Mouse (Mus musculus): Measurements from ENCODE around the gene Tmem156. TPM values are rescaled to one million over a fixed set of nuclear protein-coding genes. Genes with fewer than 3 reads are reported as not detected.

Tmem156 gene
- polyA plus RNA-seq, 1 experiment, result not detected

DNA sequence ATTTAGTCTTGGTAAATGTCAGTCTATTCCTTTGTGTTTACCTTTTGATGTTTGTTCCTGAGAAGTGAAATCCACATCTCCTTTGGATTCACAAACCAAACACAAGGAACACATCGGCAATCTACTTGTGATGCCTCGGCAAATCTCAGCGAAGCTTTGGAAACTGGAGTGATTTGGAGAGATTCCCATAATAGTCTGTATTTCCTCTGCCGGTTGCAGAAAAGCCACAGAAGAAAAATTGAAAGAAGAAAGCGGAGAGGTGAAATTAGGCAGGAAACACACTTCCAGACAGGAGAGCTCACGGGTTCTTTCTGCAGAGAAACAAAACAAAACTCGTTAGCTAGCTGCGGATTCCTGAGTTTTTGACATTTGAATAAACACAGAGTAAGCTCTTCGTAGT, 12.1 kb downstream of the Tmem156 start:
- Histone ChIP-seq H3K27ac (replicated peaks; ENCODE audit: low read depth, low read length) (no peak overlapping the region), H3K4me3 (ENCODE audit: insufficient read depth, low read depth, low read length) (peak overlapping the region; percentile 23; the same call in 1 of the 2 replicates), H3K4me1 (ENCODE audit: control insufficient read depth, insufficient read depth, insufficient read length, low read length) (no peaks in the 10 kb centered on the region)

DNA sequence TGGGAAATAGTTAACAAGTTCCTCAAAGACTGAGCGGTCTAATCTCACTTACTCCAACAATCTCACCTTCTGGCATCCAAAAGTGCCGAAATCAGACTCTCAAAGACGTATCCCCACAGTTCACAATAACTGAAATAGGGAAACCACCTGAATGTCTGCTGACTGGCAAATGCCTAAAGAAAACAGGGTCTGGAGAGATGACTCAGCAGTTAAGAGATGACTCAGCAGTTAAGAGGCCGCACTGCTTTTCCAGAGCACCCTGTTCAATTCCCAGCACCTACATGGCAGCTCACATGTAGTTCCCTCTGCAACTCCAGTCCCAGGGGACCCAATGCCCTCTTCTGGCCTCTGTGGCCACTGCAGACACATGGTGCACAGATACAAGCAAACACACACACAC, 13.9 kb downstream of the Tmem156 start:
- Histone ChIP-seq H3K4me3 (ENCODE audit: insufficient read depth, low read depth, low read length) (no peak overlapping the region), H3K4me1 (ENCODE audit: control insufficient read depth, insufficient read depth, insufficient read length, low read length) (no peaks in the 10 kb centered on the region)

DNA sequence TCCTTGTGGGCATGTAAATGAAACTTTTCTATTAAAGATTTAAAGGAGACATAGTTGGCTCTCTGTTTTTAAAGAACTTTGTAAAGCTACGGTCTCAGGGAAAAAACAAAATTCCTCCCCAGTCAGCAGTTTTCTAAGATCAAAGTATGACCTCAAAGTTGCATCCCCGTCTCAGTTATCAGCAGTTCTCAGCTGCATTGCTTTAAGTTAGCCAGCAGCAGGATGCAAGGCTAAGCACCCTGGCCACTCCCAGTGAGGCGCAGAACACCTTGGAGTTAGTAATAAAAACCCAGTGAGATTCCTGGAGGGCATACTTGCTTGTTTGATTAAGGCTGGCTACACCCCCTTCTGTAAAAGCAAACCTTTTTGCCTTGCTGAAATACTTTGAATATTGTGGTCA, 15.2 kb downstream of the Tmem156 start:
- H3K27ac ChIP-seq (replicated peaks; ENCODE audit: low read depth, low read length), result no peak overlapping the region
- no peak overlapping the region for H3K4me3 ChIP-seq (ENCODE audit: insufficient read depth, low read depth, low read length)
- H3K4me1 ChIP-seq (ENCODE audit: control insufficient read depth, insufficient read depth, insufficient read length, low read length), result no peaks in the 10 kb centered on the region

More for the DNA sequence above, 13.9 kb downstream of the Tmem156 start:
- no peak overlapping the region for H3K27ac ChIP-seq (replicated peaks; ENCODE audit: low read depth, low read length)

DNA sequence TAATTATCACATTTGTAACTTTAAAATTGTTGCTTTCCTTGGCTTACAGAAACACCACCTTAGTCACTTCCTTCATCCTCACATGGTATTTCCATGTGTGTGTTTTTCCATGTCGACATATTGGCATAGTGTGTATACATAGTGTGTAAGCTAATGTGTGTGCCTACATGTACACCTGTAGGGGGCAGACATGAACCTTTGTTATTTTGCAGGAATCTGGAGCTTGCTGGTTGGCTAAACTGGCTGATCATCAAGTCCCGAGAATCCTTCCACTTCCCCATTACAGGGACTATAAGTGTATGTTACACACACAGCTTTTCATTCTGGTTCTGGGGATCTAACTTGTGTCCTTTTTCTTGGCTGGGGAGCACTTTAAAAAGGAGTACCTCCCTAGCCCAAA, 15.8 kb downstream of the Tmem156 start:
- Histone ChIP-seq H3K4me1 (ENCODE audit: control insufficient read depth, insufficient read depth, insufficient read length, low read length) (no peaks in the 10 kb centered on the region), H3K27ac (replicated peaks; ENCODE audit: low read depth, low read length) (no peak overlapping the region), H3K4me3 (ENCODE audit: insufficient read depth, low read depth, low read length) (no peak overlapping the region)

DNA sequence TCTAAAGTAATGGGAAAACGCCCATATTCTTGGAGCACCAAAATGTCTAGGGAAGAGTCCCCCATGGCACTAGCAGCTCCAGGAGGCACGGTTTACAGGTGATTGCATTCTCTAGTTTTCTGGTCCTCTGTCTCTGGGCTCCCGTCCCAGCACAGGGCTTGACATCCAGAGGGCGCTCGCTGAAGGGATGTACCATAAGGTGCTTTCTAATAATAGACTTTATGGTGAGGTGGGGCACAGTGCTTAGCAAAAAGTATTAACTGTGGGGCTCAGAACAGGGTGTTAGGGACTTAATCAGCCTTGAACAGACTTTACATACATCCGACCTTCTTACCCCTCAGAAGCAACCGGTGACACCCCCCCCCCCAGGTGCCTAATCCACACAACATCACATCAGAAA, 17.2 kb downstream of the Tmem156 start:
- Histone ChIP-seq H3K4me1 (ENCODE audit: control insufficient read depth, insufficient read depth, insufficient read length, low read length) (no peaks in the 10 kb centered on the region), H3K4me3 (ENCODE audit: insufficient read depth, low read depth, low read length) (no peak overlapping the region)

DNA sequence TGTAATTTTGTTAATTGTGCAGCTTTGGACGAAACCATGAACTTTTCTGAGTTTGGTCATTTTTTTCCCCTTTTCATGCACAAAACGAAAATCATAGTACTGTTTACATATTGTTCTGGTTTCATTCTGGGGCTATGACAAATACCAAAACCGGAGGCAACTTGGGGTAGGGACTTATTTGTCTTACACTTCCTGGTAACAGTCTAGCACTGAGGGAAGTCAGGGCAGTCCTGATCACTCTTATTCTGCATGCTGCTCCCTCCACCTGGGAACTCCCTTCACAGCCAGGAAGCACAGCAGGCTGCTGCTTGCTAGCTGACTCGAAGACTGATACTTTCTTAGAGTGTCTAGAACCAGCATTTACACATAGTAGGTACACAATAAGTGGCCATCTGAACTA, 18.7 kb downstream of the Tmem156 start:
- Histone ChIP-seq H3K4me1 (ENCODE audit: control insufficient read depth, insufficient read depth, insufficient read length, low read length) (no peaks in the 10 kb centered on the region), H3K4me3 (ENCODE audit: insufficient read depth, low read depth, low read length) (no peak overlapping the region), H3K27ac (replicated peaks; ENCODE audit: low read depth, low read length) (no peak overlapping the region)

More for the DNA sequence above, 17.2 kb downstream of the Tmem156 start:
- H3K27ac ChIP-seq (replicated peaks; ENCODE audit: low read depth, low read length), result no peak overlapping the region

DNA sequence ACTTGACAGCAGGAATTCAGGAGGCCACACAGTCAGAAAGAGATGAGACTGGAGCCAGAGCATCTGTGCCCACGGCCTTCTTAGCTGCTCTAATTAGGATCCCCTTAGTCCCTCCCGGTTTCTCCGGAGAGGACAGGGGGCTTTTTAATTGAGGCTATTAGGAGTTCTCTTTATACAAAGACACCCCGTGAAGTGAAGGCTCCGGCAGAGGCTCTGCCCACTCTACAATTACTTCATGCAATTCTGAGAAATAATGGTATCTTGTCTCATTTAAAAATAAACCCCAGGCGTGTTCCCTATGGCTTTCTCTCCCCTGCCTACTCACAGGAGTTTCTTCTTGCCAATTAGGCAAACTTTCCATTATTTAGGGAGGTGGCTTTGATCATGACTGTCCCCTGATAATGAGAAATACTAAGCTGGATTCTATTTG, 20.2 kb downstream of the Tmem156 start:
- no peak overlapping the region for H3K27ac ChIP-seq (replicated peaks; ENCODE audit: low read depth, low read length)
- H3K4me1 ChIP-seq (ENCODE audit: control insufficient read depth, insufficient read depth, insufficient read length, low read length), result no peaks in the 10 kb centered on the region
- H3K4me3 ChIP-seq (ENCODE audit: insufficient read depth, low read depth, low read length), result no peak overlapping the region

DNA sequence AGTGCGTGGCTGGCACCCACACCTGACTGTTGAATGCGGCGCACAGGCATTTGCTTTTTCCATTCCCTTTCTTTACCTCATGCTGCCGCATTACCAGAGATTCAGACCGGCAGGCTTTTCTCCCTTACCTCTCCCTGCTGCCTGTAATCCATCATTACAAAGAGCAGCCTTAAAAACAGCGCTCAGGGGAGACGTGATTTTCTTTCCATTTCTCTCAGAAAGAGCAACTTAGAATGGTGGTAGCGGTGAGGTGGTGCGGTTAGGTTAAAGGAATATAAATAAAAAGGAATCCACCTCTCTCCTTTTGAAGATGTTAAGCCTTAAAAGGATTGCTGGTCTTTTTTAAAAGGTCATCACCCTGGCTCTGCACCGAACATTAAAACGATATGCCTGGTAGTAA, 22.1 kb downstream of the Tmem156 start:
- no peak overlapping the region for H3K27ac ChIP-seq (replicated peaks; ENCODE audit: low read depth, low read length)
- no peaks in the 10 kb centered on the region for H3K4me1 ChIP-seq (ENCODE audit: control insufficient read depth, insufficient read depth, insufficient read length, low read length)
- H3K4me3 ChIP-seq (ENCODE audit: insufficient read depth, low read depth, low read length), result no peak overlapping the region

DNA sequence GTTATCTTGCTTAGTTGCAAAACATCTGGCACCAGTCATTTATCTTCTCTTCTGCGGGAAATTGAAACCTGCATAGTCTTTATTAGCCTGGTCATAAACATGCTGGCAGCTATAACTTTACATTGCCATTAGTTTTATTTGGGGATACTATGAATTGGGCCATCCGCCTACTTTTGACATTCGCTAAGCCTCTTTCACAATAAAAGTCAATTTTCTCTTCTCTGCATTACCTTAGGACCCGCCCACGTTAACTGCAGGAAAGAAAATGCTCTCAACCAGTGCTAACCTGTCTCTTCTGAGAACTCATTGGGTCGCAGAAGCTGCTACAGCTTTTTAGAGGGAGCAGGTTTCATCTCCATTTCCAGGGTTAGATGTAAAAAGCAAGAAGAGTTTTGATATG, 23.8 kb downstream of the Tmem156 start:
- H3K4me3 ChIP-seq (ENCODE audit: insufficient read depth, low read depth, low read length), result no peak overlapping the region
- no peaks in the 10 kb centered on the region for H3K4me1 ChIP-seq (ENCODE audit: control insufficient read depth, insufficient read depth, insufficient read length, low read length)
- H3K27ac ChIP-seq (replicated peaks; ENCODE audit: low read depth, low read length), result no peak overlapping the region

DNA sequence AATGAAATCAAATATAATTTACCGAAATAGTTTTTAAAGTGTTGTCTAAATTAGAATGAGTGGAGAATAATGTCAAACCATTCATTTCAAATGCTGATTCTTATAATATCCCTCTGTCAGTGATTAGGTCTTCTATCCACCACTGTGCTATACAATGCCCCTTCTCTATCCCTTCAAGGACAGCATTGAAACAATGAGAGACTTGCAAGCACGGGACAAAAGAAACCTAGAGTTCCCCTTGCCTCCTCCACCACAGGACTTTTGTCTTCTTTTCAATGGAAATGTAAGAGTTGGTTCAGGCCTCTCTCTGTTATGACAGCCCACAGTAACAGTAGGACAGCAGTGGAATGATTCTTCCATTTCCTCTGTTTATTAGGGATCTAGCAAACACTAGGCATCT, 28.7 kb downstream of the Tmem156 start:
- H3K27ac ChIP-seq (replicated peaks; ENCODE audit: low read depth, low read length), result no peak overlapping the region
- H3K4me1 ChIP-seq (ENCODE audit: control insufficient read depth, insufficient read depth, insufficient read length, low read length), result no peaks in the 10 kb centered on the region

DNA sequence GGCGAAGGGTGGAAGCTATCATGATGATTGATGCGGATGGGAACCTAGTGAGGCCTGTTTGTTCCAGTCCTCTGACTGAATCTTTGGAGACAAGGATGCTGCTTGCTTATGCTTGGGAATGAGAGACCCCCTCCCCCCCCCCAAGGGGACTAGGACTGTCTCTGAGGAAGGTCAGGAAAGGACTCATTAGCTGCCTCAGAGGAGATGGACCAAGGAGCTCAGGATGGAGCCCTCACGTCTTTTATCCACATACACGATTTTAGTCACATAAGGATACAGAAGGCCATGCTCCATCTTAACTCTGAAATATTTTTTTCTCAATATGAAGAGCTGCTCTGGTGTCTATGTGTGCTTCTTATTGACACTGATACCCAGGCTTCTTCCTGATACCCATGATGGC, 29.7 kb downstream of the Tmem156 start:
- Histone ChIP-seq H3K4me3 (ENCODE audit: insufficient read depth, low read depth, low read length) (no peak overlapping the region), H3K27ac (replicated peaks; ENCODE audit: low read depth, low read length) (no peak overlapping the region), H3K4me1 (ENCODE audit: control insufficient read depth, insufficient read depth, insufficient read length, low read length) (no peaks in the 10 kb centered on the region)

More for the DNA sequence above, 28.7 kb downstream of the Tmem156 start:
- no peak overlapping the region for H3K4me3 ChIP-seq (ENCODE audit: insufficient read depth, low read depth, low read length)

DNA sequence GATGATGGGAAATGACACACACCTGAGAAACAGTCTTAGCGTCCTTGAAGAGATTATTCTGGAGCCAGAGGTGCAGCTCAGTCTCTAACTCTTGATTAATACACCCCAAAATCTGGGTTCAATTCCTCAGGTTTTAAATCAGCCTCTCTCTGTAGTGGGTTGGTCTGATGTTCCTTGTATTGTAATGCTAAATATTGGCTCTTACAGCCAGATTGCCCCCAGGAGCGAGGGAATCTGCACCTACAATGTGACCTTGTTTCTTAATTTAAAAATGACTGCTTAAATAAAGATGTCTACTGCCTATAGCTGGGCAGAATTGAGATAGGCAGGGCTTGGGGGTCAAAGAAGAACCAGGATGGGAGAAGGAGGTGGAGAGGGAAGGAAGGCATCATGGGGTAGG, 32.1 kb downstream of the Tmem156 start:
- Histone ChIP-seq H3K4me1 (ENCODE audit: control insufficient read depth, insufficient read depth, insufficient read length, low read length) (no peaks in the 10 kb centered on the region), H3K27ac (replicated peaks; ENCODE audit: low read depth, low read length) (no peak overlapping the region), H3K4me3 (ENCODE audit: insufficient read depth, low read depth, low read length) (no peak overlapping the region)

DNA sequence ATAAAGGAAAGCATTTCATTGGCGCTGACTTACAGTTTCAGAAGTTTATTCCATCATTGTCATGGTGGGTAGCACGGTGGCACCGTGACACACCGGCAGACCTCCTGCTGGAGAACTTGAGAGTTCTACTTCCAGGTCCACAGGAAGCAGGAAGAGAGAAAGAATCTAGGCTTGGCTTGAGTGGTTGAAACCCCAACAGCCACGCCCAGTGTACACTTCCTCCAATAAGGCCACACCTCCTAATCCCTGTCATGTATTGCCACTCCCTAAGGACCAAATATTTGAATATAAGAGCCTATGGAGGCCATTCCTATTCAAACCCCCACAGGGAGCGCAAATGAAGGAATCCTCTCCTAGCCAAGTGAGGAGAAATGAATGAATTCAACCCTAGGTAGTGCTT, 34.3 kb downstream of the Tmem156 start:
- H3K4me1 ChIP-seq (ENCODE audit: control insufficient read depth, insufficient read depth, insufficient read length, low read length), result no peaks in the 10 kb centered on the region
- no peak overlapping the region for H3K27ac ChIP-seq (replicated peaks; ENCODE audit: low read depth, low read length)
- no peak overlapping the region for H3K4me3 ChIP-seq (ENCODE audit: insufficient read depth, low read depth, low read length)

DNA sequence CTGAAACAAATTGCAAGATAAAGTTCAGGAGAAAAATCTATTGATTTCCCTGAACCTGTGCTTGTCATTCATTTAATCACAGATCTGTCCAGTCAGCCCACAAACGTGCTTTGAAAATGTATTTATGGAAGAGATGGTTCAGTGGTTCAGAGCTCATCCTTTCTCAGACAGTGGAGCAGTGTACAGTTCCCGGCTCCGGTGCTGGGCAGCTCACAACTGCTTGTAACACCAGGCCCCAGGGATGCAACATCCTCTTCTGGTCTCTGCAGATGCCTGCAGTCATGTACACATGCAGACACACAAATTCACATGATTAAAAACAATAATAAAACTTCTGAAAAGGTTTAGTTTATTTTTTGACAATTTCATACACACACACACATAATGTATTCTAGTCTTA, 40.4 kb downstream of the Tmem156 start:
- Histone ChIP-seq H3K4me1 (ENCODE audit: control insufficient read depth, insufficient read depth, insufficient read length, low read length) (peaks cover 5% of the 10 kb centered on the region; the same call in 1 of the 2 replicates), H3K27ac (replicated peaks; ENCODE audit: low read depth, low read length) (no peak overlapping the region), H3K4me3 (ENCODE audit: insufficient read depth, low read depth, low read length) (no peak overlapping the region)

DNA sequence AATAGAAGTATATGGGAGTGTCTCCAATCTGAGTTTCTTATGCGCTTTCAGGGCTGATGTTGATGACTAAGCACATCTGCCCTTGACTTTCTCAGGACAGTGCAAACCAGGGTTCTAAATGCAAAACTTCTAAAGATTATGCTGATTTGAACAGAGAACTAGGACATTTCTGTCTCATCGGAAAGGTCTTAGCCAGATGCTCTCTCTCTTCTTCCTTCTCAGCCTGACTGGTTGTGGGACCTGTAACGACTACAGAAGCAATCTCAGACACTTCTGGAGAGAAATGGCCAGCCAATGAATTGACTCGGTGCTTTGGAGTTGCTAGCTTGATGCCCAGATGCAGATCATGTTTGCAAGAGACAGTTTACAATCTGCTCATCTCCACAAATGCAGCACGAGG, 42.1 kb downstream of the Tmem156 start:
- Histone ChIP-seq H3K4me1 (ENCODE audit: control insufficient read depth, insufficient read depth, insufficient read length, low read length) (peaks cover 5% of the 10 kb centered on the region; the same call in 1 of the 2 replicates), H3K4me3 (ENCODE audit: insufficient read depth, low read depth, low read length) (no peak overlapping the region), H3K27ac (replicated peaks; ENCODE audit: low read depth, low read length) (no peak overlapping the region)

DNA sequence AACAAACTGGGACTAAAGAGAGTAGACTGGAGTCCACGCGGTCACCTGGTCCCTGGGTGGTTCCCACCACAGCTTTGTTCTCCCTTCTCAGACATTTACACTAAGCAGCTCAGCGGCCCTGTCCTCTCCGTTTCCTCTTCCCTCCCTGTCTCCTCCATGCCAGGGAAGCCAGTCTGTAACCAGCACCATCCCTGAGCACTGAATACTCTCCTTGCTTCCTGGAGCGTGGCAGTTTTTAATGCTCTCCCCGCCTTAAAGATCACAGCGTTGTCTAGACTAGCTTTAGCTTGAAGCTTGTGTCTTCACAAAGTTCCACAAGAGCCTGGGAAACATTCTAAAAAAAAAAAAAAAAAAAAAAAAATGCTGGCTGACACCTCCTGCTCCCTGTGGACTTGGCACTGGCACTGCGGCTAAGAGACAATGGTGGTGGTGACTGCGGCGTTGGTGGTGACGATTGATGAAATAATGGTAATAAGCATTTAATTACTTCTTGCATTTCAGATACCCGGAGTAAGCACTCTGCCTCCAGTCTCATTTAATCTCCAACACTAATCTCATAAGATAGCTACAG, 44.6 kb downstream of the Tmem156 start:
- peaks cover 5% of the 10 kb centered on the region; the same call in 1 of the 2 replicates for H3K4me1 ChIP-seq (ENCODE audit: control insufficient read depth, insufficient read depth, insufficient read length, low read length)
- H3K27ac ChIP-seq (replicated peaks; ENCODE audit: low read depth, low read length), result no peak overlapping the region
- H3K4me3 ChIP-seq (ENCODE audit: insufficient read depth, low read depth, low read length), result no peak overlapping the region

All from brown adipose tissue, adult 24 weeks (tissue).